In genomic region chr8:69614687-69615086, GRCm38 (mm10) we compare ENCODE assay signal across 12 mouse cellular contexts. TPM values are rescaled to one million over a fixed set of nuclear protein-coding genes. Genes with fewer than 3 reads are reported as not detected.
DNase-seq lines count a peak whose midpoint lies in the region; ATAC-seq and TF ChIP-seq lines count a peak whose summit lies in the region.
"Had no signal": no experiment of that assay in that cellular context is flagged by ENCODE, and none has a peak within 500 bp of the region (broad histone marks: within the 10 kb centered on the region; RNA-seq: fewer than 3 reads in every experiment).

No protein-coding gene starts in this region.

- no peak for ATAC-seq in granulocyte monocyte progenitor cell, adult 5-6 weeks (replicated peaks; ENCODE audit: poor library complexity, severe bottlenecking)
- ATAC-seq: intestine, embryonic 15.5 days had no signal

- no peak for TF ChIP-seq POLR2A in brain, embryonic 14.5 days (IDR thresholded peaks at IDR 0.05; ENCODE audit: borderline replicate concordance, extremely low read depth, insufficient read depth, insufficient read length, poor library complexity, severe bottlenecking)

- H3K27ac ChIP-seq in left cerebral cortex, adult 2 months: no peak overlapping the region
- H3K27ac ChIP-seq: intestine, embryonic 15.5 days had no signal

- H3K4me3 ChIP-seq in left cerebral cortex, adult 2 months: no peak overlapping the region
- H3K4me3 ChIP-seq: intestine, embryonic 15.5 days had no signal

- DNase-seq in adrenal gland, postnatal 14 days: peak; percentile 17
- DNase-seq in adrenal gland, adult 8-10 months: no peak
- no peak for DNase-seq in left cerebral cortex, adult 2 months (ENCODE audit: extremely low spot score in 1 of 2, low spot score in 2 of 2)
- DNase-seq in left cerebral cortex, postnatal 4 days: no peak
- peak; percentile 53 to 59 for DNase-seq in B cell, adult 2 months
- no peak for DNase-seq in brain, embryonic 14.5 days (ENCODE audit: low read depth)
- no peak for DNase-seq in urinary bladder, postnatal 25 days (ENCODE audit: low spot score)
- DNase-seq: heart, postnatal 4 days; lung, adult 18-20 months; right cerebral cortex, postnatal 4 days had no signal

- intact Hi-C loops in left cerebral cortex, adult 2 months (cut with DNase I): no loop called here
- intact Hi-C loops in left cerebral cortex, postnatal 4 days (cut with DNase I): no loop called here

- peak; percentile 51 for TF ChIP-seq CTCF in left cerebral cortex, adult 2 months (IDR thresholded peaks at IDR 0.05)
- TF ChIP-seq CTCF in brain, embryonic 14.5 days (IDR thresholded peaks at IDR 0.05; ENCODE audit: borderline replicate concordance, extremely low read depth, insufficient read depth, insufficient read length): peak; percentile 38; the same call in 1 of the 2 replicates

RNA-seq across cellular contexts. Expression of gene Zfp868, which starts 10.7 kb away (rescaled TPM):
- 12.3 and 13.6 TPM in 2 replicates for total RNA-seq in adrenal gland, postnatal 14 days (2021)
- 10 to 100 TPM; 12.4 to 24.6 (median 17.5) TPM for total RNA-seq in adrenal gland, adult 8-10 months (2022)
- 10 to 100 TPM; 18.9 to 19.7 TPM for total RNA-seq in left cerebral cortex, adult 2 months (2021)
- 10 to 100 TPM; 19.9 to 21.6 TPM for total RNA-seq in left cerebral cortex, postnatal 4 days (2021)
- 21.5 and 23.7 TPM in 2 replicates for polyA plus RNA-seq in brain, embryonic 14.5 days (2012; rRNA removed)
- total RNA-seq in granulocyte monocyte progenitor cell, adult 5-6 weeks (2014; fragmentation: Nextera tagmentation): 16.5 and 19.5 TPM in 2 replicates
- total RNA-seq in granulocyte monocyte progenitor cell, adult 5-6 weeks (2017): 9.4 and 17.1 TPM in 2 replicates

RNA-seq across cellular contexts. Expression of gene Zfp964, which starts 39.6 kb away (rescaled TPM):
- 2.0 and 2.4 TPM in 2 replicates for total RNA-seq in adrenal gland, postnatal 14 days (2021)
- total RNA-seq in adrenal gland, adult 8-10 months (2022): 1 to 10 TPM; 2.4 to 3.6 (median 3.3) TPM
- 1 to 10 TPM; 3.5 to 4.6 TPM for total RNA-seq in left cerebral cortex, adult 2 months (2021)
- total RNA-seq in left cerebral cortex, postnatal 4 days (2021): 1 to 10 TPM; 3.6 to 3.8 TPM
- polyA plus RNA-seq in brain, embryonic 14.5 days (2012; rRNA removed): 2.3 and 2.9 TPM in 2 replicates
- not detected in 2 replicates for total RNA-seq in granulocyte monocyte progenitor cell, adult 5-6 weeks (2014; fragmentation: Nextera tagmentation)
- total RNA-seq in granulocyte monocyte progenitor cell, adult 5-6 weeks (2017): 0.13 TPM in 1 of 2 replicates, not detected in the other

Comparison
In these comparisons a context has a peak if more than half of its experiments do, and no peak if none do; other contexts are left out.
1. DNase-seq: peak in adrenal gland, postnatal 14 days (single experiment) and B cell, adult 2 months (2 of 2); none in adrenal gland, adult 8-10 months (single experiment), left cerebral cortex, adult 2 months (0 of 2), left cerebral cortex, postnatal 4 days (single experiment), brain, embryonic 14.5 days (single experiment) and urinary bladder, postnatal 25 days (single experiment).